Mouse (Mus musculus) thymus, adult 2 months (tissue): ENCODE results near the gene Cldn11.

Experiments used
- CTCF ChIP-seq: fragments of 200-500 bp; IDR thresholded peaks from 2 replicates; pipeline ENCODE4 v1.5.1; 2012; ENCODE audit warnings: mild to moderate bottlenecking, control low read depth, low read length, moderate library complexity, borderline replicate concordance; ENCODE audit not compliant: control insufficient read depth, poor library complexity, insufficient read depth; ENCODE audit errors: extremely low read depth
- POLR2A ChIP-seq: fragments of 200-500 bp; IDR thresholded peaks from 2 replicates; pipeline ENCODE4 v1.6.1; 2012; ENCODE audit warnings: mild to moderate bottlenecking, low read length, control low read depth, moderate library complexity; ENCODE audit not compliant: control insufficient read depth, poor library complexity, insufficient read depth; ENCODE audit errors: extremely low read depth

DNA sequence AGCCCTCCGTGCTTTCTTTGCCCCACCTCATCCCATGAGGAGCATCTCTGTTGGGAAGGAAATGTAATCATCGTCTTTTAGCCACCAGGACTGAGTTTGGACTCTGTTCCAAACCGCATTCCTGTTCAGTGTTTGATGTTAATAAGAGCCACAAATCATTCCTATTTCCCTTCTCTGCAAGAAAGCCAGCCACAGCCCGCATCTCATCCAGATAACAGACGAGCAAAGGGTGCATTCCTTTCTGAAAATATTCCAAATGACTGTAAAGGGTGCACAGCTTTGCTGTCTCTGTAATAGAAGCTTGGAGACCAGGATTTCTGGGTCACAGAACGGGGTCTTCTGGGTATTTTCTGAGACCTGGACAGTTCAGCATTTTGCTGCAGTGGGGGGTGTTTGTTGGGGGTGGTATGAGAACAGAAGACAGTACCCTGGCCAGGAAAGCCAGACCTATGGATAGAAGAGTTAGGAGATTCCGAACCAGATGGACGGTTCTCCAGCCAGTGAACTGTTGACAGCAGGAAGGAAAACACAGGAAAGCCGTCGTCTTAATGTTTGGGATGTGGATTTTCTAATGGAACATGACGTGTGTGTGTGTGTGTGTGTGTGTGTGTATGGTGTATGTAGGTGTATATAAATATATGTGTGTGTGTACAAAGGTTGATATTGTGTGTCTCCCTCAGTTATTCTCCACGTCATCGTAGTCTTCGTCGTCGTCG is 49.6 kb downstream of the Cldn11 start:
- TF ChIP-seq POLR2A (no peak), CTCF (no peak)
